In genomic region chr12:37978498-37979187, GRCm38 (mm10) we compare ENCODE assay signal across 18 mouse cellular contexts.
DNase-seq lines count a peak whose midpoint lies in the region; ATAC-seq lines count a peak whose summit lies in the region.
"Had no signal": no experiment of that assay in that cellular context is flagged by ENCODE, and none has a peak within 500 bp of the region (broad histone marks: within the 10 kb centered on the region; RNA-seq: fewer than 3 reads in every experiment).

No protein-coding gene starts in this region.

- H3K4me3 ChIP-seq in hindbrain, embryonic 16.5 days (ENCODE audit: low read length): no peak overlapping the region
- H3K4me3 ChIP-seq in hindbrain, embryonic 14.5 days (replicated peaks; ENCODE audit: low read length): no peak overlapping the region
- H3K4me3 ChIP-seq: erythroblast, embryonic 14.5 days; heart, embryonic 13.5 days; lung, embryonic 15.5 days; megakaryocyte, embryonic 14.5 days had no signal

- no peak for DNase-seq in hindbrain, embryonic 14.5 days (ENCODE audit: low spot score)
- DNase-seq in right cerebral cortex, adult 2 months (ENCODE audit: low spot score in 2 of 2): peak; percentile 22 to 33
- DNase-seq in right cerebral cortex, postnatal 4 days: no peak
- DNase-seq in left cerebral cortex, adult 9 months (ENCODE audit: low spot score in 2 of 2): peak; percentile 40 to 52
- no peak for DNase-seq in lung, postnatal 36 days
- no peak for DNase-seq in spleen, adult 12 weeks (ENCODE audit: low spot score)
- DNase-seq: adrenal gland, postnatal 25 days; cerebellum, adult 11-12 months; embryo, embryonic 11 days; gastrocnemius, postnatal 36 days had no signal

- no peak overlapping the region for H3K9ac ChIP-seq in hindbrain, embryonic 16.5 days (ENCODE audit: low read depth, low read length)
- H3K9ac ChIP-seq in hindbrain, embryonic 14.5 days: no peak overlapping the region
- H3K9ac ChIP-seq: heart, embryonic 13.5 days; lung, embryonic 15.5 days had no signal

- H3K27me3 ChIP-seq in hindbrain, embryonic 16.5 days (replicated peaks; ENCODE audit: control insufficient read depth, insufficient read depth, low read length): no peaks in the 10 kb centered on the region
- H3K27me3 ChIP-seq in hindbrain, embryonic 14.5 days (ENCODE audit: control insufficient read depth, insufficient read depth, low read length): no peaks in the 10 kb centered on the region
- H3K27me3 ChIP-seq: heart, embryonic 13.5 days; lung, embryonic 15.5 days; megakaryocyte, embryonic 14.5 days had no signal

- H3K27ac ChIP-seq in hindbrain, embryonic 16.5 days (ENCODE audit: low read depth, low read length): no peak overlapping the region
- H3K27ac ChIP-seq in hindbrain, embryonic 14.5 days: no peak overlapping the region
- H3K27ac ChIP-seq: heart, embryonic 13.5 days; kidney, postnatal 0 days; lung, embryonic 15.5 days had no signal

- no peak overlapping the region for H3K4me2 ChIP-seq in hindbrain, embryonic 16.5 days (ENCODE audit: low read length)
- no peak overlapping the region for H3K4me2 ChIP-seq in hindbrain, embryonic 14.5 days (replicated peaks)
- H3K4me2 ChIP-seq: heart, embryonic 13.5 days; liver, embryonic 11.5 days; lung, embryonic 15.5 days had no signal

- ATAC-seq in hindbrain, embryonic 16.5 days: peak; percentile 56; the same call in 1 of the 2 replicates
- no peak for ATAC-seq in hindbrain, embryonic 14.5 days (ENCODE audit: low FRiP score)
- ATAC-seq: intestine, embryonic 16.5 days had no signal

- 40% methylated on average over 2 of the region's 2 CpGs for WGBS in hindbrain, embryonic 16.5 days
- WGBS in hindbrain, embryonic 14.5 days: 44% methylated on average over 2 of the region's 2 CpGs

- no peaks in the 10 kb centered on the region for H3K4me1 ChIP-seq in hindbrain, embryonic 16.5 days (ENCODE audit: control insufficient read depth, insufficient read depth, low read depth, low read length)
- H3K4me1 ChIP-seq in hindbrain, embryonic 14.5 days (replicated peaks; ENCODE audit: control insufficient read depth, insufficient read depth, low read length): no peaks in the 10 kb centered on the region
- H3K4me1 ChIP-seq: heart, embryonic 13.5 days; lung, embryonic 15.5 days; megakaryocyte, embryonic 14.5 days had no signal

- no peaks in the 10 kb centered on the region for H3K36me3 ChIP-seq in hindbrain, embryonic 16.5 days (ENCODE audit: control insufficient read depth, insufficient read depth, low read length)
- no peaks in the 10 kb centered on the region for H3K36me3 ChIP-seq in hindbrain, embryonic 14.5 days (replicated peaks; ENCODE audit: control insufficient read depth, insufficient read depth)
- H3K36me3 ChIP-seq: heart, embryonic 13.5 days; lung, embryonic 15.5 days had no signal

- no peaks in the 10 kb centered on the region for H3K9me3 ChIP-seq in hindbrain, embryonic 16.5 days (ENCODE audit: control insufficient read depth, low read length)
- H3K9me3 ChIP-seq in hindbrain, embryonic 14.5 days (ENCODE audit: control insufficient read depth, low read length): no peaks in the 10 kb centered on the region
- H3K9me3 ChIP-seq: heart, embryonic 13.5 days; lung, embryonic 15.5 days; megakaryocyte, embryonic 14.5 days had no signal

Comparison
In these comparisons a context has a peak if more than half of its experiments do, and no peak if none do; other contexts are left out.
1. DNase-seq: peak in right cerebral cortex, adult 2 months (2 of 2) and left cerebral cortex, adult 9 months (2 of 2); none in hindbrain, embryonic 14.5 days (single experiment), right cerebral cortex, postnatal 4 days (single experiment), lung, postnatal 36 days (single experiment) and spleen, adult 12 weeks (single experiment).